Mouse (Mus musculus) urinary bladder, postnatal 0 days (tissue): ENCODE measurements around the gene Mmp2. TPM values are rescaled to one million over a fixed set of nuclear protein-coding genes. Genes with fewer than 3 reads are reported as not detected.

Experiments
- polyA plus RNA-seq: library from polyadenylated mRNA; unstranded; fragments of >200 nt; fragmentation: Nextera tagmentation; extraction: Ambion mirVana; gene quantifications from 2 replicates; pipeline ENCODE4 v1.2.1, GENCODE M21; 2015

Mmp2 gene
- 143 and 161 TPM in 2 replicates for polyA plus RNA-seq

DNA sequence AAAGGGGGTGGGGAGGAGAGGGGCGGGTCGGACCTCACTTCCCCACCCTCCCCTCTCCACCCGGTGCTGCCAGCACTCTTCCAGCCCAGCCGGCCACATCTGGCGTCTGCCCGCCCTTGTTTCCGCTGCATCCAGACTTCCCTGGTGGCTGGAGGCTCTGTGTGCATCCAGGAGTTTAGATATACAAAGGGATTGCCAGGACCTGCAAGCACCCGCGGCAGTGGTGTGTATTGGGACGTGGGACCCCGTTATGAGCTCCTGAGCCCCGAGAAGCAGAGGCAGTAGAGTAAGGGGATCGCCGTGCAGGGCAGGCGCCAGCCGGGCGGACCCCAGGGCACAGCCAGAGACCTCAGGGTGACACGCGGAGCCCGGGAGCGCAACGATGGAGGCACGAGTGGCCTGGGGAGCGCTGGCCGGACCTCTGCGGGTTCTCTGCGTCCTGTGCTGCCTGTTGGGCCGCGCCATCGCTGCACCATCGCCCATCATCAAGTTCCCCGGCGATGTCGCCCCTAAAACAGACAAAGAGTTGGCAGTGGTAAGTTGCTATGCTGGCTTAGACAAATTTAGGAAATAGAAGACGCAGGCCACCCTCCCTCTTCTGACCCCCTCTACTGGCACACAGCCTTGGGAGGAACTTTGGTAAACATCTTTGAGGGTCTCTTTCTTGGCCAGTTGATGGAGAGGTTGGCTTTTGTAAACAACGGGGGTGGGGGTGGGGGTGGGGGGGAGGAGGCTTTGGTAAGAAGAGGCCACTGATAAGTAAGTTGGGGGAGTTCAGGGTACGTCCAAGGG, at the start of gene Mmp2:
Gene Mmp2, plus strand, starts transcription at position 49 of the 792 bp plus-strand sequence.

DNA sequence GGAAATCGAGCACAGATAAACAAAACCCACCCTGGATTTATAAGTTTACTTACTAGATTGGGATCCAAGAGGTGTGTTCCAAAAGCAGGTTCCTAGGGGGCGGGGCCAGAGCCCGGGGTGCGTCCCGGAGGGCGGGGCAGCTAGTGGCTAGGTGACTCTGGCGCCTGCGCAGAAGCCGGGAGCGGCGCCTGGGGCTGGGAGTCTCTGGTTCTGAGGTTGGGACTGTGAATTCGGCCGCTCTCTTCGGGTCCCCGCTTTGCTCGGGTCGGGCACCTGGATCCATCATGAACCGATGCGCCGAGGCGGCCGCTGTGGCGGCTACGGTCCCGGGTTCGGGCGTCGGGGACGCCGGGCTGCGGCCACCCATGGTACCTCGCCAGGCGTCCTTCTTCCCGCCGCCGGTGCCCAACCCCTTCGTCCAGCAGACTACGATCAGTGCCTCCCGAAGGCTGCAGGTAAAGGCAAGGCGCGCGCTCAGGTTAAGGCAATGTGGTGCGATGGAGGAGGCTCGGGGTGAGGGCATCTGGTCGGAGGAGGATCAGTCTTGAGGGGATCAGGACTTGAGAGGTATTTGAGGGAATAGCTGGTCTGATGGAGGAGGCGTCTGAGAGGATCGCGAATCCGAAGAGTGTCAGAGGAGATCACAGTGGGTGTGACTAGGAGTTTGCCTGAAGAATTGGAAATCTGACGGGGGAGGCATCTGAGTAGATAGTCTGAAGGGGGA, 28.2 kb downstream of the Mmp2 start, which contains the start of gene Lpcat2:
Gene Lpcat2, plus strand, starts transcription at position 169 of the 724 bp plus-strand sequence.

DNA sequence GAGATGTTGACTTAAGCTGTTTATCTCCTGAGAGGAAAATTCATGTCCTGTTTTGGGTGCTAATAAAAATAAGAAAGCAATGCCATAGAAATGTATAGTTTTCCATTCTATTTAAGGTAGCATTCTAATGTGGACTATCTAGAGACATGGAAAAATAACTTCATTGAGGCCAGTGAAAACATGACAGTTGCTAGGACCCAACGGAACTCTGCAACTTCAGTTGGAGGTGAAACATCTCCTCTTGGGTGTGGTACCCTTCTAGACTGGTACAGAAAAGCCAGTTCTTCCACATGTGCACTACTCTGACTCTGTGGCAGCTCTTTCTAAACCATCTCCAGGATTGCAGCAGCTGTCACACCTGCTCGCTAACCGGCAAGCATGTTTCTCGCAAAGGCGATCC, 74.0 kb downstream of the Mmp2 start, which contains the start of gene Capns2:
Gene Capns2, plus strand, starts transcription at position 301 of the 400 bp plus-strand sequence.

Other genes starting within 250 kb of the Mmp2 start
- not detected in 2 replicates for gene Irx6, start 153.0 kb upstream of the Mmp2 start, polyA plus RNA-seq
- 15.1 and 16.8 TPM in 2 replicates for gene Lpcat2, start 28.0 kb downstream of the Mmp2 start, polyA plus RNA-seq
- gene Capns2, start 74.1 kb downstream of the Mmp2 start, polyA plus RNA-seq = 3.1 and 3.2 TPM in 2 replicates
- 0.02 TPM in 2 replicates for gene Slc6a2, start 132.8 kb downstream of the Mmp2 start, polyA plus RNA-seq
- not detected in 2 replicates for gene Ces1a, start 220.9 kb downstream of the Mmp2 start, polyA plus RNA-seq